Mouse (Mus musculus) megakaryocyte-erythroid progenitor cell, adult 5-6 weeks (primary cell): ENCODE data around the gene Oog2. TPM values are rescaled to one million over a fixed set of nuclear protein-coding genes. Genes with fewer than 3 reads are reported as not detected.
"Not testable (repeated sequence)": the region's sequence is repeated elsewhere in the genome, so short reads cannot be mapped to it uniquely, and the experiment has no call there.

Source experiments
- ATAC-seq: replicated peaks from 2 replicates; pipeline ENCODE4 v1.8.0; 2016; ENCODE audit warnings: mild to moderate bottlenecking, inconsistent platforms; ENCODE audit not compliant: severe bottlenecking, poor library complexity, low FRiP score, low TSS enrichment
- total RNA-seq, 2 experiments: library from RNA; stranded (forward) in 1 of 2; stranded (reverse) in 1 of 2; fragments of 200-1000, 215-1000 nt in 1 of 2; fragments of >200 nt in 1 of 2; fragmentation: Nextera tagmentation in 1 of 2; gene quantifications; 2 replicates each; pipeline ENCODE4 v1.2.3; 2014 to 2017

Gene Oog2
- total RNA-seq (2014; fragmentation: Nextera tagmentation) (not detected in 2 replicates), total RNA-seq (2017) (not detected in 2 replicates)

DNA sequence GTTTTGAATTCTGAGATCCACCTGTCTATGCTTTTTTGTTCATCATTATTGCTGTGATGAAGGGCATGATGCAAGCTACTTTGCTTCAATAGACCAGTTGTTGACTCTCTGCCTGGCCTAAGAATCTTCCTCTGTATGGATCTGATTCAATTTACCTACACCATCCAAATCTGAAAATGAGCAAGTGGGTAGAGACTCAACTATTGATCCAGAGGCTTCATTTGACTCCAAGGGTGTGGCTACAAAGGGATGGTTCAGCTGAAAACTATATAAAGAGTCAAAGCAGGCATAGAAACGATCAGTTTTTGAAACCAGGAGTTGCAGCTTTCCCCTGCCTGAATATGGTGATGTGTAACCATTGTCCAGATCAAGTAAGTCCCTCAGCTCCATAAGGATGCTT lies at the start of gene Oog2:
Gene Oog2 (plus strand): TSS at position 301 of the 400 bp plus-strand sequence.
- ATAC-seq = no peak

DNA sequence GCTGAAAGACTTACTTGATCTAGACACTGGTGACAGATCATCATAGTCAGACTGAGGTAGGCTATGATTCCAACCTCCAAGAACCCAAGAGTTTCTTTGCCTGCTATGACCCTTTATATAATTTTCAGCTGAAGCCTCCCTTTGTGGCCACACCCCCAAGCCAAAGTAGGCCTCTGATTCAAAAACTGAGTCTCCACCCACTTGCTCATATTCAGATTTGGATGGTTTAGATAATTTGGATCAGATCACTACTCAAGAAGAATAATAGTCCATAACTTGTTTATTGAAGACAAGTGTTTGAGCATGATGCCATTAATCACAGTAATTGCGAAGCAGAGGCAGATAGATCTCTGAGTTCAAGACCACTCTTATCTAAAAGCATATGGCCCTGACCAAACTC lies 28.0 kb upstream of the Oog2 start, which contains the start of gene Oog3:
Gene Oog3 (minus strand): TSS at position 101 of the 400 bp plus-strand sequence.
- no peak for ATAC-seq

DNA sequence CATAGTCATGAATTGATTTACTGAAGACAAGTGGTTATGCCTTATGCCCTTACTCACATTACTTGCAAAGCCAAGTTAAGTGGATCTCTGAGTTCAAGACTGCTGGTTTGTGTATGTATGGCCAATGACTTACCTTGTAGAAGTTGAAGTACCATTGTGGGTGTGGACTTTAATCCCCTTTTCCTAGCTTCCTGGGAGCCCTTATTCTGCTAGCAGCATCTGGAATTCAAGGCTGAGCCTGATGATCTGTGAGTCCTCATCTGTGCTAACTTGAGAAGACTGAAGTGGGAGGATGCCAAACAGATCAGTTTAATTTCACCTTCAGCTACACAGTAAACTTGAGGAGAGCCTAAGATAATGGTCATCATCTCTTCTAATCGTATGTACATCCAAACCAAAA lies 22.7 kb downstream of the Oog2 start, which contains the start of gene C87977:
Gene C87977 (minus strand): TSS at position 101 of the 400 bp plus-strand sequence.
- not testable (repeated sequence) for ATAC-seq

Other genes with a start within 250 kb of the Oog2 start
- gene Pramef25, start 239.7 kb upstream of the Oog2 start, total RNA-seq (2014; fragmentation: Nextera tagmentation) = not detected in 2 replicates
- not detected in 2 replicates for gene Pramef25, start 239.7 kb upstream of the Oog2 start, total RNA-seq (2017)
- not detected in 2 replicates for gene Gm13101, start 223.8 kb upstream of the Oog2 start, total RNA-seq (2014; fragmentation: Nextera tagmentation)
- not detected in 2 replicates for gene Gm13101, start 223.8 kb upstream of the Oog2 start, total RNA-seq (2017)
- gene Pramef17, start 196.3 kb upstream of the Oog2 start, total RNA-seq (2014; fragmentation: Nextera tagmentation) = not detected in 2 replicates
- gene Pramef17, start 196.3 kb upstream of the Oog2 start, total RNA-seq (2017) = not detected in 2 replicates
- gene Pramel4, start 131.6 kb upstream of the Oog2 start, total RNA-seq (2014; fragmentation: Nextera tagmentation) = not detected in 2 replicates
- gene Pramel4, start 131.6 kb upstream of the Oog2 start, total RNA-seq (2017) = not detected in 2 replicates
- not detected in 2 replicates for gene Gm13102, start 84.2 kb upstream of the Oog2 start, total RNA-seq (2014; fragmentation: Nextera tagmentation)
- not detected in 2 replicates for gene Gm13102, start 84.2 kb upstream of the Oog2 start, total RNA-seq (2017)
- not detected in 2 replicates for gene Oog3, start 28.1 kb upstream of the Oog2 start, total RNA-seq (2014; fragmentation: Nextera tagmentation)
- gene Oog3, start 28.1 kb upstream of the Oog2 start, total RNA-seq (2017) = not detected in 2 replicates
- not detected in 2 replicates for gene C87977, start 22.6 kb downstream of the Oog2 start, total RNA-seq (2014; fragmentation: Nextera tagmentation)
- not detected in 2 replicates for gene C87977, start 22.6 kb downstream of the Oog2 start, total RNA-seq (2017)
- not detected in 2 replicates for gene Pramel5, start 89.8 kb downstream of the Oog2 start, total RNA-seq (2014; fragmentation: Nextera tagmentation)
- not detected in 2 replicates for gene Pramel5, start 89.8 kb downstream of the Oog2 start, total RNA-seq (2017)
- gene Gm13128, start 139.5 kb downstream of the Oog2 start, total RNA-seq (2014; fragmentation: Nextera tagmentation) = not detected in 2 replicates
- not detected in 2 replicates for gene Gm13128, start 139.5 kb downstream of the Oog2 start, total RNA-seq (2017)
- gene Gm13119, start 167.2 kb downstream of the Oog2 start, total RNA-seq (2014; fragmentation: Nextera tagmentation) = not detected in 2 replicates
- gene Gm13119, start 167.2 kb downstream of the Oog2 start, total RNA-seq (2017) = not detected in 2 replicates
- not detected in 2 replicates for gene Pramef20, start 187.2 kb downstream of the Oog2 start, total RNA-seq (2014; fragmentation: Nextera tagmentation)
- gene Pramef20, start 187.2 kb downstream of the Oog2 start, total RNA-seq (2017) = not detected in 2 replicates
- not detected in 2 replicates for gene Pramef12, start 217.7 kb downstream of the Oog2 start, total RNA-seq (2014; fragmentation: Nextera tagmentation)
- gene Pramef12, start 217.7 kb downstream of the Oog2 start, total RNA-seq (2017) = not detected in 2 replicates
- gene 1700012P22Rik, start 248.1 kb downstream of the Oog2 start, total RNA-seq (2014; fragmentation: Nextera tagmentation) = not detected in 2 replicates
- not detected in 2 replicates for gene 1700012P22Rik, start 248.1 kb downstream of the Oog2 start, total RNA-seq (2017)